Mouse (Mus musculus): ENCODE data around the gene Dnajb4. TPM values are rescaled to one million over a fixed set of nuclear protein-coding genes. Genes with fewer than 3 reads are reported as not detected.

Gene Dnajb4
- total RNA-seq, 1 experiment, result 8.6 TPM

- Histone ChIP-seq H3K9me3 (ENCODE audit: control insufficient read depth, insufficient read depth, low read depth, low read length) (no peaks in the 10 kb centered on the region), H3K9ac (ENCODE audit: insufficient read depth, low read depth, low read length, poor library complexity, severe bottlenecking) (peak overlapping the region; percentile 43; the same call in 1 of the 2 replicates), H3K36me3 (ENCODE audit: control insufficient read depth, insufficient read depth, low read length, poor library complexity, severe bottlenecking) (no peaks in the 10 kb centered on the region), H3K27ac (ENCODE audit: insufficient read depth, low read depth, low read length, poor library complexity, severe bottlenecking) (no peak overlapping the region), H3K4me3 (ENCODE audit: insufficient read depth in 1 of 2, low read depth in 1 of 2, low read length in 2 of 2, poor library complexity in 1 of 2, severe bottlenecking in 1 of 2) (peak overlapping the region; percentile 7 to 14; a peak in 3 of 4 replicates), H3K4me1 (ENCODE audit: control insufficient read depth in 2 of 2, insufficient read depth in 2 of 2, low read length in 2 of 2, poor library complexity in 1 of 2) (peaks cover 2 to 3% of the 10 kb centered on the region in 2 experiments; a peak in 1 of 4 replicates)
- no peak for TF ChIP-seq ZC3H11A (IDR thresholded peaks at IDR 0.05; ENCODE audit: borderline replicate concordance, low read depth, low read length)
- TF ChIP-seq CHD2 (IDR thresholded peaks at IDR 0.05; ENCODE audit: low read depth, low read length), result no peak
- no peak for TF ChIP-seq MAFK (IDR thresholded peaks at IDR 0.05; ENCODE audit: insufficient read depth, low read depth, low read length)
- in situ Hi-C loops (cut with MboI; ENCODE audit: low sequenced_read_pairs in 2 of 2, unreplicated experiment in 2 of 2), result no loop called here
- DNase-seq (ENCODE audit: low read depth, low spot score), result no peak
These were observed 43.2 kb downstream of the Dnajb4 start for GRCm38 (mm10) chr3:152166699-152167451.

GRCm38 (mm10) chr3:152166099-152166423 lies 44.0 kb downstream of the Dnajb4 start, which contains the start of gene Gipc2:
Gipc2 (minus strand) TSS chr3:152166230.
- Histone ChIP-seq H3K27ac (ENCODE audit: insufficient read depth, low read depth, low read length, poor library complexity, severe bottlenecking) (peak within 1 kb of the TSS; percentile 47; the same call in 1 of the 2 replicates), H3K9ac (ENCODE audit: insufficient read depth, low read depth, low read length, poor library complexity, severe bottlenecking) (peak within 1 kb of the TSS; percentile 68), H3K4me1 (ENCODE audit: control insufficient read depth in 2 of 2, insufficient read depth in 2 of 2, low read length in 2 of 2, poor library complexity in 1 of 2) (peaks cover 2 to 3% of the 10 kb centered on the region in 2 experiments; a peak in 1 of 4 replicates), H3K36me3 (ENCODE audit: control insufficient read depth, insufficient read depth, low read length, poor library complexity, severe bottlenecking) (no peaks in the 10 kb centered on the region), H3K9me3 (ENCODE audit: control insufficient read depth, insufficient read depth, low read depth, low read length) (no peaks in the 10 kb centered on the region), H3K4me3 (ENCODE audit: insufficient read depth in 1 of 2, low read depth in 1 of 2, low read length in 2 of 2, poor library complexity in 1 of 2, severe bottlenecking in 1 of 2) (peak within 1 kb of the TSS; percentile 56 to 66)
- DNase-seq (ENCODE audit: low read depth, low spot score), result no peak
- TF ChIP-seq ZNF384 (IDR thresholded peaks at IDR 0.05; ENCODE audit: low read depth, low read length) (no peak), CHD2 (IDR thresholded peaks at IDR 0.05; ENCODE audit: low read depth, low read length) (no peak), HCFC1 (IDR thresholded peaks at IDR 0.05; ENCODE audit: borderline replicate concordance, insufficient read depth, low read length) (no peak), ZC3H11A (IDR thresholded peaks at IDR 0.05; ENCODE audit: borderline replicate concordance, low read depth, low read length) (no peak), MAFK (IDR thresholded peaks at IDR 0.05; ENCODE audit: insufficient read depth, low read depth, low read length) (no peak)
- in situ Hi-C loops (cut with MboI; ENCODE audit: low sequenced_read_pairs in 2 of 2, unreplicated experiment in 2 of 2), result no loop called here

GRCm38 (mm10) chr3:152165351-152166098 lies 44.6 kb downstream of the Dnajb4 start:
- DNase-seq (ENCODE audit: low read depth, low spot score), result peak; percentile 81
- Histone ChIP-seq H3K9me3 (ENCODE audit: control insufficient read depth, insufficient read depth, low read depth, low read length) (no peaks in the 10 kb centered on the region), H3K27ac (ENCODE audit: insufficient read depth, low read depth, low read length, poor library complexity, severe bottlenecking) (no peak overlapping the region; the same call in 1 of the 2 replicates), H3K9ac (ENCODE audit: insufficient read depth, low read depth, low read length, poor library complexity, severe bottlenecking) (peak overlapping the region; percentile 68), H3K4me1 (ENCODE audit: control insufficient read depth in 2 of 2, insufficient read depth in 2 of 2, low read length in 2 of 2, poor library complexity in 1 of 2) (peaks cover 2 to 3% of the 10 kb centered on the region in 2 experiments; a peak in 1 of 4 replicates), H3K36me3 (ENCODE audit: control insufficient read depth, insufficient read depth, low read length, poor library complexity, severe bottlenecking) (no peaks in the 10 kb centered on the region), H3K4me3 (ENCODE audit: insufficient read depth in 1 of 2, low read depth in 1 of 2, low read length in 2 of 2, poor library complexity in 1 of 2, severe bottlenecking in 1 of 2) (peak overlapping the region; percentile 56 to 66)
- in situ Hi-C loops (cut with MboI; ENCODE audit: low sequenced_read_pairs in 2 of 2, unreplicated experiment in 2 of 2), result no loop called here
- TF ChIP-seq ZNF384 (IDR thresholded peaks at IDR 0.05; ENCODE audit: low read depth, low read length), result no peak
- peak; percentile 11; the same call in 1 of the 2 replicates for TF ChIP-seq HCFC1 (IDR thresholded peaks at IDR 0.05; ENCODE audit: borderline replicate concordance, insufficient read depth, low read length)

- in situ Hi-C loops (cut with MboI; ENCODE audit: low sequenced_read_pairs in 2 of 2, unreplicated experiment in 2 of 2), result no loop called here
- no peak for DNase-seq (ENCODE audit: low read depth, low spot score)
- Histone ChIP-seq H3K36me3 (ENCODE audit: control insufficient read depth, insufficient read depth, low read length, poor library complexity, severe bottlenecking) (no peaks in the 10 kb centered on the region), H3K9ac (ENCODE audit: insufficient read depth, low read depth, low read length, poor library complexity, severe bottlenecking) (peak overlapping the region; percentile 45; the same call in 1 of the 2 replicates), H3K4me1 (ENCODE audit: control insufficient read depth in 2 of 2, insufficient read depth in 2 of 2, low read length in 2 of 2, poor library complexity in 1 of 2) (peaks cover 2 to 3% of the 10 kb centered on the region in 2 experiments; a peak in 1 of 4 replicates), H3K4me3 (ENCODE audit: insufficient read depth in 1 of 2, low read depth in 1 of 2, low read length in 2 of 2, poor library complexity in 1 of 2, severe bottlenecking in 1 of 2) (peak overlapping the region; percentile 56 to 66), H3K27ac (ENCODE audit: insufficient read depth, low read depth, low read length, poor library complexity, severe bottlenecking) (peak overlapping the region; percentile 47; the same call in 1 of the 2 replicates), H3K9me3 (ENCODE audit: control insufficient read depth, insufficient read depth, low read depth, low read length) (peaks cover 4% of the 10 kb centered on the region; the same call in 1 of the 2 replicates)
- no peak for TF ChIP-seq ZNF384 (IDR thresholded peaks at IDR 0.05; ENCODE audit: low read depth, low read length)
- TF ChIP-seq CHD2 (IDR thresholded peaks at IDR 0.05; ENCODE audit: low read depth, low read length), result no peak
- TF ChIP-seq HCFC1 (IDR thresholded peaks at IDR 0.05; ENCODE audit: borderline replicate concordance, insufficient read depth, low read length), result no peak
- no peak for TF ChIP-seq ZC3H11A (IDR thresholded peaks at IDR 0.05; ENCODE audit: borderline replicate concordance, low read depth, low read length)
- TF ChIP-seq MAFK (IDR thresholded peaks at IDR 0.05; ENCODE audit: insufficient read depth, low read depth, low read length), result no peak
These were observed 45.1 kb downstream of the Dnajb4 start for GRCm38 (mm10) chr3:152165014-152165350.

All from ES-E14 (cell line).